Mouse (Mus musculus) embryonic facial prominence, embryonic 12.5 days (tissue): Measurements from ENCODE around the gene Polr2i. TPM values are rescaled to one million over a fixed set of nuclear protein-coding genes. Genes with fewer than 3 reads are reported as not detected.
"Not testable (repeated sequence)": the region's sequence is repeated elsewhere in the genome, so short reads cannot be mapped to it uniquely, and the experiment has no call there.

ENCODE experiments used
- ATAC-seq: fragments of 200-750 bp; cut with Nextera tagmentation; 2 replicates; pipeline ENCODE4 v1.8.0; 2017; ENCODE audit not compliant: insufficient number of reproducible peaks, insufficient read depth, low FRiP score, low TSS enrichment
- H3K27ac ChIP-seq: fragments of 300-500 bp; sonication (generic); 2 replicates; pipeline ENCODE4 v1.5.1; 2016; ENCODE audit warnings: mild to moderate bottlenecking
- H3K27me3 ChIP-seq: fragments of 300-500 bp; sonication (generic); 2 replicates; pipeline ENCODE4 v1.6.1; 2016; ENCODE audit warnings: mild to moderate bottlenecking, moderate library complexity
- H3K36me3 ChIP-seq: fragments of 300-500 bp; sonication (generic); 2 replicates; pipeline ENCODE4 v1.6.1; 2016; ENCODE audit warnings: mild to moderate bottlenecking
- H3K4me1 ChIP-seq: fragments of 300-500 bp; sonication (generic); 2 replicates; pipeline ENCODE4 v1.6.1; 2016
- H3K4me2 ChIP-seq: fragments of 300-500 bp; sonication (generic); replicated peaks from 2 replicates; pipeline ENCODE4 v1.6.1; 2016; ENCODE audit warnings: mild to moderate bottlenecking, moderate library complexity
- H3K4me3 ChIP-seq: fragments of 300-500 bp; sonication (generic); 2 replicates; pipeline ENCODE4 v1.5.1; 2016; ENCODE audit warnings: mild to moderate bottlenecking
- H3K9ac ChIP-seq: fragments of 300-500 bp; sonication (generic); 2 replicates; pipeline ENCODE4 v1.6.1; 2016; ENCODE audit warnings: mild to moderate bottlenecking, moderate library complexity
- H3K9me3 ChIP-seq: fragments of 300-500 bp; sonication (generic); 2 replicates; pipeline ENCODE4 v1.6.1; 2016; ENCODE audit warnings: mild to moderate bottlenecking, moderate library complexity
- whole genome bisulfite sequencing: fragments of 180-500 bp; shearing (Covaris S2); methylation state at CpG from one replicate; pipeline ENCODE4 v1.1.7; 2016; 5-methylcytosine and 5-hydroxymethylcytosine counted together
- polyA plus RNA-seq: library from polyadenylated mRNA; unstranded; fragments of >200 nt; fragmentation: Nextera tagmentation; extraction: Ambion mirVana; gene quantifications from 2 replicates; pipeline ENCODE4 v1.2.1, GENCODE M21; 2016

Gene Polr2i
- polyA plus RNA-seq, 1 experiment from 2014 or later, result 181 TPM

GRCm38 (mm10) chr7:30233387-30233786 is 1.6 kb downstream of the Polr2i start:
- Histone ChIP-seq H3K9me3 (no peaks in the 10 kb centered on the region), H3K27ac (0 out of 2 replicates have a peak overlapping the region, but pooled peaks have one; percentile 17), H3K9ac (peak overlapping the region; percentile 25), H3K4me1 (peaks cover 17% of the 10 kb centered on the region), H3K4me2 (peak overlapping the region; percentile 77), H3K36me3 (peaks cover 29% of the 10 kb centered on the region; the same call in 1 of the 2 replicates), H3K4me3 (peak overlapping the region; percentile 82; the same call in 1 of the 2 replicates), H3K27me3 (no peaks in the 10 kb centered on the region)
- WGBS, result 87% methylated on average over 20 of the region's 20 CpGs
- ATAC-seq, result no peak

- no peak overlapping the region for H3K27ac ChIP-seq
- H3K4me2 ChIP-seq, result no peak overlapping the region
- 93% methylated on average over 15 of the region's 15 CpGs for WGBS
- no peaks in the 10 kb centered on the region for H3K9me3 ChIP-seq
- peaks cover 29% of the 10 kb centered on the region; the same call in 1 of the 2 replicates for H3K36me3 ChIP-seq
- no peaks in the 10 kb centered on the region for H3K27me3 ChIP-seq
- H3K4me1 ChIP-seq, result peaks cover 17% of the 10 kb centered on the region
- H3K4me3 ChIP-seq, result no peak overlapping the region
- no peak for ATAC-seq
- H3K9ac ChIP-seq, result no peak overlapping the region
Observed at GRCm38 (mm10) chr7:30234276-30234858, 2.6 kb downstream of the Polr2i start.

- 92% methylated on average over 8 of the region's 8 CpGs for WGBS
- H3K27me3 ChIP-seq, result no peaks in the 10 kb centered on the region
- no peak overlapping the region for H3K9ac ChIP-seq
- H3K27ac ChIP-seq, result no peak overlapping the region
- ATAC-seq, result no peak
- no peaks in the 10 kb centered on the region for H3K9me3 ChIP-seq
- no peak overlapping the region for H3K4me3 ChIP-seq
- peaks cover 25% of the 10 kb centered on the region; the same call in 1 of the 2 replicates for H3K36me3 ChIP-seq
- no peak overlapping the region for H3K4me2 ChIP-seq
- H3K4me1 ChIP-seq, result peaks cover 17% of the 10 kb centered on the region
Observed at GRCm38 (mm10) chr7:30235091-30235490, 3.3 kb downstream of the Polr2i start.

GRCm38 (mm10) chr7:30235625-30236024 is 3.9 kb downstream of the Polr2i start, which contains the start of gene Ovol3:
Gene Ovol3, minus strand, starts transcription at chr7:30235725.
- Histone ChIP-seq H3K9ac (no peak within 1 kb of the TSS), H3K36me3 (peaks cover 26% of the 10 kb centered on the region; the same call in 1 of the 2 replicates), H3K9me3 (no peaks in the 10 kb centered on the region), H3K27me3 (no peaks in the 10 kb centered on the region), H3K4me1 (peaks cover 14% of the 10 kb centered on the region), H3K27ac (no peak within 1 kb of the TSS), H3K4me3 (no peak within 1 kb of the TSS), H3K4me2 (no peak within 1 kb of the TSS)
- 88% methylated on average over 4 of the region's 4 CpGs for WGBS
- ATAC-seq, result no peak

- not testable (repeated sequence) for H3K4me3 ChIP-seq, H3K4me2 ChIP-seq, H3K4me1 ChIP-seq, H3K27me3 ChIP-seq, ATAC-seq, H3K9me3 ChIP-seq, H3K27ac ChIP-seq, H3K9ac ChIP-seq
- H3K36me3 ChIP-seq, result peaks cover 40% of the 10 kb centered on the region; the same call in 1 of the 2 replicates
- WGBS, result 85% methylated on average over 3 of the region's 3 CpGs
Observed at GRCm38 (mm10) chr7:30237374-30237773, 5.6 kb downstream of the Polr2i start.

- Histone ChIP-seq H3K9me3 (no peaks in the 10 kb centered on the region), H3K36me3 (peaks cover 21% of the 10 kb centered on the region; the same call in 1 of the 2 replicates), H3K27me3 (no peaks in the 10 kb centered on the region), H3K9ac (no peak overlapping the region; the same call in 1 of the 2 replicates), H3K4me3 (no peak overlapping the region), H3K27ac (no peak overlapping the region), H3K4me2 (no peak overlapping the region), H3K4me1 (no peaks in the 10 kb centered on the region)
- no peak for ATAC-seq
- 77% methylated on average over 12 of the region's 12 CpGs for WGBS
Observed at GRCm38 (mm10) chr7:30251956-30252954, 20.5 kb downstream of the Polr2i start.

GRCm38 (mm10) chr7:30265041-30265440 is 33.3 kb downstream of the Polr2i start:
- WGBS, result 78% methylated on average over 2 of the region's 2 CpGs
- no peak overlapping the region for H3K9ac ChIP-seq
- H3K27ac ChIP-seq, result no peak overlapping the region
- H3K4me2 ChIP-seq, result no peak overlapping the region
- peaks cover 18% of the 10 kb centered on the region for H3K36me3 ChIP-seq
- no peaks in the 10 kb centered on the region for H3K9me3 ChIP-seq
- no peak overlapping the region for H3K4me3 ChIP-seq
- H3K4me1 ChIP-seq, result no peaks in the 10 kb centered on the region
- no peaks in the 10 kb centered on the region for H3K27me3 ChIP-seq
- no peak for ATAC-seq

- no peak for ATAC-seq
- peaks cover 18% of the 10 kb centered on the region for H3K36me3 ChIP-seq
Observed at GRCm38 (mm10) chr7:30265531-30265930, 33.8 kb downstream of the Polr2i start.

GRCm38 (mm10) chr7:30265935-30266334 is 34.2 kb downstream of the Polr2i start:
- ATAC-seq, result no peak
- Histone ChIP-seq H3K9me3 (no peaks in the 10 kb centered on the region), H3K36me3 (peaks cover 19% of the 10 kb centered on the region), H3K27me3 (no peaks in the 10 kb centered on the region), H3K27ac (no peak overlapping the region), H3K9ac (no peak overlapping the region), H3K4me1 (no peaks in the 10 kb centered on the region), H3K4me2 (no peak overlapping the region), H3K4me3 (no peak overlapping the region)
- 89% methylated on average over 7 of the region's 7 CpGs for WGBS

More at GRCm38 (mm10) chr7:30265531-30265930, 33.8 kb downstream of the Polr2i start:
- Histone ChIP-seq H3K9ac (no peak overlapping the region), H3K4me1 (no peaks in the 10 kb centered on the region), H3K4me2 (no peak overlapping the region), H3K27ac (no peak overlapping the region), H3K4me3 (no peak overlapping the region), H3K9me3 (no peaks in the 10 kb centered on the region), H3K27me3 (no peaks in the 10 kb centered on the region)
- 91% methylated on average over 5 of the region's 5 CpGs for WGBS

GRCm38 (mm10) chr7:30266780-30267179 is 35.0 kb downstream of the Polr2i start:
- Histone ChIP-seq H3K4me3 (no peak overlapping the region), H3K27me3 (no peaks in the 10 kb centered on the region), H3K9me3 (no peaks in the 10 kb centered on the region), H3K36me3 (peaks cover 24% of the 10 kb centered on the region), H3K4me1 (no peaks in the 10 kb centered on the region), H3K9ac (no peak overlapping the region), H3K27ac (no peak overlapping the region), H3K4me2 (no peak overlapping the region)
- WGBS, result 82% methylated on average over 3 of the region's 3 CpGs
- ATAC-seq, result no peak

- WGBS, result 85% methylated on average over 4 of the region's 4 CpGs
- Histone ChIP-seq H3K9ac (no peak overlapping the region), H3K27me3 (no peaks in the 10 kb centered on the region), H3K36me3 (peaks cover 23% of the 10 kb centered on the region), H3K4me3 (no peak overlapping the region), H3K27ac (no peak overlapping the region), H3K4me1 (no peaks in the 10 kb centered on the region), H3K4me2 (no peak overlapping the region), H3K9me3 (no peaks in the 10 kb centered on the region)
- no peak for ATAC-seq
Observed at GRCm38 (mm10) chr7:30269641-30270040, 37.9 kb downstream of the Polr2i start.
